Mouse (Mus musculus) liver, adult 2 months (tissue): ENCODE measurements at regions not wholly inside any gene's neighbourhood (a gene's known extent, or its start where the extent isn't known, plus 50 kb on each side); places are given as distances from the start of the nearest gene placed in this dataset.

Source experiments
- DNase-seq: peaks from one replicate; pipeline ENCODE4 v3.0.0-alpha.2; 2011; ENCODE audit warnings: low read depth, low spot score; ENCODE audit errors: extremely low read depth
- H3K27ac ChIP-seq: fragments of 200-500 bp; replicated peaks from 2 replicates; pipeline ENCODE4 v1.5.1; 2012; ENCODE audit warnings: low read depth, mild to moderate bottlenecking, control low read depth, inconsistent platforms, low read length; ENCODE audit not compliant: insufficient read depth
- H3K27me3 ChIP-seq: fragments of 200-500 bp; 2 replicates; pipeline ENCODE4 v1.6.1; 2012; ENCODE audit warnings: mild to moderate bottlenecking, moderate library complexity, low read length, inconsistent platforms; ENCODE audit not compliant: control insufficient read depth, insufficient read depth
- H3K36me3 ChIP-seq: fragments of 200-500 bp; 2 replicates; pipeline ENCODE4 v1.6.1; 2012; ENCODE audit warnings: low read length, inconsistent platforms; ENCODE audit not compliant: control insufficient read depth, insufficient read depth
- H3K4me1 ChIP-seq: fragments of 200-500 bp; 2 replicates; pipeline ENCODE4 v1.6.1; 2011; ENCODE audit warnings: low read length; ENCODE audit not compliant: control insufficient read depth, insufficient read depth
- H3K4me3 ChIP-seq: fragments of 200-500 bp; 2 replicates; pipeline ENCODE4 v1.5.1; 2011; ENCODE audit warnings: low read depth, mild to moderate bottlenecking, control low read depth, low read length, moderate library complexity; ENCODE audit not compliant: insufficient read depth
- H3K79me2 ChIP-seq: fragments of 200-500 bp; 2 replicates; pipeline ENCODE4 v1.6.1; 2012; ENCODE audit warnings: inconsistent platforms, mild to moderate bottlenecking, low read length, moderate library complexity; ENCODE audit not compliant: control insufficient read depth, insufficient read depth
- H3K9ac ChIP-seq: fragments of 200-500 bp; 2 replicates; pipeline ENCODE4 v1.6.1; 2012; ENCODE audit warnings: low read depth, mild to moderate bottlenecking, control low read depth, inconsistent platforms, low read length
- CTCF ChIP-seq: fragments of 200-500 bp; IDR thresholded peaks from 2 replicates; pipeline ENCODE4 v1.5.1; 2011; ENCODE audit warnings: low read depth, low read length, control low read depth
- POLR2A ChIP-seq: fragments of 200-500 bp; IDR thresholded peaks from 2 replicates; pipeline ENCODE4 v1.6.1; 2011; ENCODE audit warnings: low read length, control low read depth; ENCODE audit not compliant: insufficient read depth; ENCODE audit errors: extremely low read depth
- WGBS: fragments of 180-500 bp; shearing (Covaris S2); methylation state at CpG from one replicate; pipeline ENCODE4 v1.1.7; 2018; 5-methylcytosine and 5-hydroxymethylcytosine counted together

- Histone ChIP-seq H3K27me3 (no peaks in the 10 kb centered on the region), H3K79me2 (no peaks in the 10 kb centered on the region), H3K4me3 (no peak overlapping the region), H3K4me1 (no peaks in the 10 kb centered on the region), H3K27ac (no peak overlapping the region), H3K9ac (no peak overlapping the region), H3K36me3 (no peaks in the 10 kb centered on the region)
- peak; percentile 46 for DNase-seq
- TF ChIP-seq POLR2A = no peak
- no peak for TF ChIP-seq CTCF
- WGBS = 41% methylated on average over 9 of the region's 9 CpGs
Measured at GRCm38 (mm10) chr6:60555590-60556235, 273.9 kb downstream of the Snca start.
